ENCODE assay signal across 22 mouse cellular contexts in genomic region chr3:149329615-149330014, GRCm38 (mm10).
A peak's percentile ranks its signal among the peaks of the same experiment; 100 is the strongest.
DNase-seq lines count a peak whose midpoint lies in the region; ATAC-seq lines count a peak whose summit lies in the region.
"Had no signal": no experiment of that assay in that cellular context is flagged by ENCODE, and none has a peak within 500 bp of the region (broad histone marks: within the 10 kb centered on the region; RNA-seq: fewer than 3 reads in every experiment).

No protein-coding gene starts in this region.

- H3K4me2 ChIP-seq in forebrain, embryonic 16.5 days (ENCODE audit: low read length), result no peak overlapping the region
- H3K4me2 ChIP-seq in midbrain, embryonic 14.5 days (ENCODE audit: low read length), result no peak overlapping the region
- H3K4me2 ChIP-seq: embryonic facial prominence, embryonic 13.5 days; forebrain, embryonic 13.5 days; hindbrain, embryonic 13.5 days had no signal

- no peak for DNase-seq in forebrain, embryonic 10.5 days (ENCODE audit: extremely low spot score, low spot score)
- no peak for DNase-seq in midbrain, embryonic 10.5 days (ENCODE audit: low spot score)
- DNase-seq in midbrain, embryonic 14.5 days, result no peak
- DNase-seq in testis, postnatal 14 days (ENCODE audit: low spot score), result no peak
- DNase-seq in embryo, embryonic 9.5 days (ENCODE audit: extremely low spot score), result no peak
- DNase-seq in thymus, postnatal 0 days (ENCODE audit: low spot score), result no peak
- DNase-seq: adrenal gland, adult 8-10 months; adrenal gland, postnatal 36 days; cerebellum, adult 11 months; cerebellum, adult 8-10 months; cerebellum, postnatal 14 days; gastrocnemius, postnatal 14 days; heart, postnatal 10 days; heart, postnatal 4 days had no signal

- peak overlapping the region; percentile 79 for H3K27ac ChIP-seq in forebrain, embryonic 10.5 days
- H3K27ac ChIP-seq in forebrain, embryonic 16.5 days (ENCODE audit: low read length), result no peak overlapping the region
- peak overlapping the region; percentile 80 for H3K27ac ChIP-seq in midbrain, embryonic 10.5 days (replicated peaks)
- H3K27ac ChIP-seq in midbrain, embryonic 14.5 days (replicated peaks; ENCODE audit: low read depth, low read length), result no peak overlapping the region
- H3K27ac ChIP-seq: embryonic facial prominence, embryonic 13.5 days; forebrain, embryonic 13.5 days; heart, embryonic 10.5 days; hindbrain, embryonic 13.5 days had no signal

- peaks cover 24% of the 10 kb centered on the region for H3K27me3 ChIP-seq in forebrain, embryonic 10.5 days (ENCODE audit: poor library complexity, severe bottlenecking)
- no peaks in the 10 kb centered on the region for H3K27me3 ChIP-seq in forebrain, embryonic 16.5 days (replicated peaks; ENCODE audit: control insufficient read depth, insufficient read depth, low read length)
- H3K27me3 ChIP-seq in midbrain, embryonic 10.5 days (ENCODE audit: low read depth, poor library complexity, severe bottlenecking), result peaks cover 13% of the 10 kb centered on the region
- no peaks in the 10 kb centered on the region for H3K27me3 ChIP-seq in midbrain, embryonic 14.5 days (ENCODE audit: control insufficient read depth, insufficient read depth, low read length)

- no peaks in the 10 kb centered on the region for H3K36me3 ChIP-seq in forebrain, embryonic 10.5 days (replicated peaks)
- H3K36me3 ChIP-seq in forebrain, embryonic 16.5 days (ENCODE audit: control insufficient read depth, insufficient read depth), result no peaks in the 10 kb centered on the region
- no peaks in the 10 kb centered on the region for H3K36me3 ChIP-seq in midbrain, embryonic 10.5 days
- no peaks in the 10 kb centered on the region for H3K36me3 ChIP-seq in midbrain, embryonic 14.5 days (ENCODE audit: control insufficient read depth, insufficient read depth, low read length)
- H3K36me3 ChIP-seq: embryonic facial prominence, embryonic 13.5 days; G1E; heart, embryonic 10.5 days; hindbrain, embryonic 13.5 days had no signal

- peaks cover 63% of the 10 kb centered on the region for H3K4me1 ChIP-seq in forebrain, embryonic 10.5 days
- no peaks in the 10 kb centered on the region for H3K4me1 ChIP-seq in forebrain, embryonic 16.5 days (replicated peaks; ENCODE audit: control insufficient read depth, insufficient read depth, low read length)
- peaks cover 56% of the 10 kb centered on the region for H3K4me1 ChIP-seq in midbrain, embryonic 10.5 days
- H3K4me1 ChIP-seq in midbrain, embryonic 14.5 days (ENCODE audit: control insufficient read depth, insufficient read depth, low read length), result peaks cover 21% of the 10 kb centered on the region

- 89% methylated on average over 6 of the region's 6 CpGs for WGBS in forebrain, embryonic 10.5 days
- WGBS in forebrain, embryonic 16.5 days, result 91% methylated on average over 6 of the region's 6 CpGs
- WGBS in midbrain, embryonic 10.5 days, result 87% methylated on average over 6 of the region's 6 CpGs
- 85% methylated on average over 6 of the region's 6 CpGs for WGBS in midbrain, embryonic 14.5 days

- H3K4me3 ChIP-seq in forebrain, embryonic 10.5 days, result no peak overlapping the region
- H3K4me3 ChIP-seq in forebrain, embryonic 16.5 days (replicated peaks; ENCODE audit: low read length), result no peak overlapping the region
- H3K4me3 ChIP-seq in midbrain, embryonic 10.5 days, result no peak overlapping the region
- H3K4me3 ChIP-seq in midbrain, embryonic 14.5 days (replicated peaks; ENCODE audit: low read depth, low read length), result no peak overlapping the region
- H3K4me3 ChIP-seq: embryonic facial prominence, embryonic 13.5 days; forebrain, embryonic 13.5 days; heart, embryonic 10.5 days; hindbrain, embryonic 13.5 days had no signal

- no peak overlapping the region for H3K9ac ChIP-seq in forebrain, embryonic 16.5 days (replicated peaks; ENCODE audit: low read depth, low read length)
- H3K9ac ChIP-seq in midbrain, embryonic 14.5 days (replicated peaks; ENCODE audit: low read length), result no peak overlapping the region
- H3K9ac ChIP-seq: embryonic facial prominence, embryonic 13.5 days; forebrain, embryonic 13.5 days; hindbrain, embryonic 13.5 days had no signal

- H3K9me3 ChIP-seq in forebrain, embryonic 10.5 days, result no peaks in the 10 kb centered on the region
- H3K9me3 ChIP-seq in forebrain, embryonic 16.5 days (ENCODE audit: control insufficient read depth, low read length), result no peaks in the 10 kb centered on the region
- H3K9me3 ChIP-seq in midbrain, embryonic 10.5 days (replicated peaks), result no peaks in the 10 kb centered on the region
- no peaks in the 10 kb centered on the region for H3K9me3 ChIP-seq in midbrain, embryonic 14.5 days (ENCODE audit: control insufficient read depth, low read length)
- H3K9me3 ChIP-seq: embryonic facial prominence, embryonic 13.5 days; forebrain, embryonic 13.5 days; heart, embryonic 10.5 days; hindbrain, embryonic 13.5 days had no signal

- no peak for ATAC-seq in forebrain, embryonic 16.5 days
- ATAC-seq in midbrain, embryonic 14.5 days (ENCODE audit: low FRiP score, low TSS enrichment), result no peak
- peak; percentile 30 for ATAC-seq in megakaryocyte, adult 5-6 weeks (ENCODE audit: poor library complexity, severe bottlenecking)
- ATAC-seq: forebrain, embryonic 13.5 days; intestine, embryonic 16.5 days had no signal

Comparison
In these comparisons a context has a peak if more than half of its experiments do, and no peak if none do; other contexts are left out.
1. H3K27ac ChIP-seq: peak in forebrain, embryonic 10.5 days (single experiment) and midbrain, embryonic 10.5 days (single experiment); none in forebrain, embryonic 16.5 days (single experiment) and midbrain, embryonic 14.5 days (single experiment).